Mouse (Mus musculus): ENCODE results near the gene Gpc6. TPM values are rescaled to one million over a fixed set of nuclear protein-coding genes. Genes with fewer than 3 reads are reported as not detected.
A peak's percentile ranks its signal among the peaks of the same experiment; 100 is the strongest.

Gene Gpc6
- polyA plus RNA-seq, 1 experiment from 2014 or later: 66.2 TPM

DNA sequence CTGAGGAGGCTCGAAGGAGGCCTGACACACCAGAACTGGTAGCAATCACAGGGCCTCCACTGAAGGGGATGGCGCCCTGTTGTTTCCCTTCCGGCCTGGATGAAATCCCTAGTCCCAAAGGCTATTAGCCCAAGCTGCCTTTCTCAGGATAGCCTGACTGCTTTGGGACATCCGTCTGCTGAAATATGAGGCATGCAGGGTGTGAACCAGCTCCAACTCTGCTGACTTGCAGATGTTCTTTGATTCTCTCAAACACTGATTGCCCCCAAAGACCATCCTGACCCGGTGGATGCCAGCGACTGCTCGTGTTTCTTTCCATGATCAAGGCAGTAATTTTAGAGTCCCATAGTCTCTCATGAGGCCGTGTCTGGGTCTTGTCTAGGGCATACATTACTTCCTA lies 991.5 kb downstream of the Gpc6 start:
- peaks cover 7% of the 10 kb centered on the region for H3K4me1 ChIP-seq
- ATAC-seq (replicated peaks; ENCODE audit: low FRiP score): no peak
- H3K36me3 ChIP-seq: no peaks in the 10 kb centered on the region
- H3K27me3 ChIP-seq: no peaks in the 10 kb centered on the region
- no peak overlapping the region for H3K4me3 ChIP-seq (replicated peaks)
- no peak overlapping the region for H3K4me2 ChIP-seq
- no peak overlapping the region for H3K9ac ChIP-seq
- H3K9me3 ChIP-seq (replicated peaks): no peaks in the 10 kb centered on the region
- H3K27ac ChIP-seq: no peak overlapping the region
- 53% methylated on average over 8 of the region's 8 CpGs for WGBS

DNA sequence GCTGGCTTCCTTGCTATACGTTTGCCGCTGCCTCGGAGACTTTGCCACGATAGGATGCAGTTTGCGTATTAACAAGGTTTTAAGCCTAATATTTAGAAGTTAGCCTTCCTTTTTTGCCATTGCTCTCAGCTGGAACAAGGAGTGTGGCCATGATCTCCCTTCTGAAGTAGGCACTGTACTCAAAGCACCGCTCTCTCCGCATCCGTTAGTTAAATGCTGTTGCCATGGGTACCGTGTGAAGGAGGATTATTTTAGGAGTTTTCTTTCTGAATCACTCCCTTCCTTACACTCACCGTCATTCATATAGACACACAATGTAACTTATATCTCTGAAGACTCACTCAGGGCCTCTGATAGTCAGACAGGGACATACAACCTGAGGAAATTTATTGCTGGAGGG lies 993.6 kb downstream of the Gpc6 start:
- Histone ChIP-seq H3K36me3 (no peaks in the 10 kb centered on the region), H3K4me1 (peaks cover 7% of the 10 kb centered on the region), H3K27ac (no peak overlapping the region), H3K9me3 (replicated peaks) (no peaks in the 10 kb centered on the region), H3K4me2 (no peak overlapping the region), H3K9ac (no peak overlapping the region), H3K27me3 (no peaks in the 10 kb centered on the region), H3K4me3 (replicated peaks) (no peak overlapping the region)
- ATAC-seq (replicated peaks; ENCODE audit: low FRiP score): no peak
- WGBS: 86% methylated on average over 10 of the region's 10 CpGs

DNA sequence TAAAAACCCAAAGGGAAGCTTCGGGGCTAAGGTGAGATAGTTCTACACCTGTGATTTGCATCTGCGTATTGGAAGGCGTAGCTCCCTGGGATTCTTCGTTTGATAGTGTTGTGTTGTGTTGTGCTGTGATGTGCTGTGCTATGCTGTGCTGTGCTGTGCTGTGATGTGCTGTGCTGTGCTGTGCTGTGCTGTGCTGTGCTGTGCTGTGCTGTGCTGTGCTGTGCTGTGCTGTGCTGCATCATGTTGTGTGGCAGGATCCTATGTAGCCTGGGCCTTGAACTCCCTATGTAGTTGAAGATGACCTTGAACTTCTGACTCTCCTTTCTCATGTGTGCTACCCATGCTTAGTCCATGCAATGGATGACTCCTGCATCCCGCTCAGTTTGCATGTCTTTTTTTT lies 994.5 kb downstream of the Gpc6 start:
- Histone ChIP-seq H3K4me1 (peaks cover 7% of the 10 kb centered on the region), H3K9ac (no peak overlapping the region), H3K9me3 (replicated peaks) (no peaks in the 10 kb centered on the region), H3K4me3 (replicated peaks) (no peak overlapping the region), H3K4me2 (no peak overlapping the region), H3K27ac (no peak overlapping the region), H3K27me3 (no peaks in the 10 kb centered on the region), H3K36me3 (no peaks in the 10 kb centered on the region)
- 95% methylated on average over 5 of the region's 5 CpGs for WGBS
- ATAC-seq (replicated peaks; ENCODE audit: low FRiP score): no peak

DNA sequence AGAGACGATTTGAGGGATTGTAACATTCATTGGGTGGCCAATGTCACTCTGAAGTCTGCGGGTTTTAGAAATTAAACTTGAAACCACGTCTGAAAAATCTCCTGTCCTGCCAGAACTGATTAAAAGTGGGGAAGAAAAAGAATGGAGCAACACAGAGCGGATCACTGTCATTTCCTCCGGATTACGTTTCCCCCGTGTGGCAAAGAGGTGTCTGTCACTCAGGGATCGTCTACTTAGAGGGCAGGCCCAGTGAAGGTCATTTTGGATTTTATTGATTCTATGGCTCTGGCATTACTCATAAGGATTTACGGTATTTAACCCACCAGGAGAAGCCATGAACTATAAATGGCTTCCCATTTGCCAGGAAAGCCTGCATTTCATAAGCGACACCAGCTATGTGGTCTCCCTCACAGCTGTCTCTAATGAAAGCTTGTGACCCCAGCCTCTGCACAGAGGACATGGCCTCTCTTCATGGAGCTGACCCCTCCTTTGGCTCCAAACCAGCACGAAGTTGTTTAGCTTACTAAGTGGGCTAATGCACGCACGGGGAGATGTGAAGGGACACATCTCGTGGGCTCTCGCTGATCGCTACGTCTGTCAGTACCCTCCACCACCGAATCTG lies 996.4 kb downstream of the Gpc6 start:
- Histone ChIP-seq H3K9me3 (replicated peaks) (no peaks in the 10 kb centered on the region), H3K4me2 (peak overlapping the region; percentile 17; the same call in 1 of the 2 replicates), H3K36me3 (no peaks in the 10 kb centered on the region), H3K4me3 (replicated peaks) (no peak overlapping the region), H3K27ac (no peak overlapping the region), H3K4me1 (peaks cover 7% of the 10 kb centered on the region), H3K27me3 (no peaks in the 10 kb centered on the region), H3K9ac (no peak overlapping the region)
- 46% methylated on average over 18 of the region's 18 CpGs for WGBS
- 0 out of 2 replicates have a peak, but pooled peaks have one; percentile 25 for ATAC-seq (replicated peaks; ENCODE audit: low FRiP score)

DNA sequence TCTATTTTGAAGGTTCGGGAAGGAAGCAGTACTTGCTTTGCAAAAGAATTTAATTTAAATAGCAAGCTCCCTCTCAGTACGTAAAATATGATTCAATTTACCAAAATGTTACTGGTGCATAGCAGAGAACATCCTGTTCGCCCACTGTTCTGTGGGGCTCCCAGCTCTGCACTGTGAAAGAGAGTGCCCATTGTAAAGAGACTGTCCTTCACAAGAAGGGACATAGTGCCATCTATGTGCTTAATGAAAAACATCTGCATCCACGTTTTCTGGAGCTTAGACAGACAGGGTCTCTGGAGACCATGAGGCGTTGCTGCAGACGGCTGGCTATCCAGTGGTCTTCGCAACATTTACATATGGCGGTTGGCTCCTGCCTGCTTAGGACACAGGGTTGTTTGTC lies 998.6 kb downstream of the Gpc6 start:
- Histone ChIP-seq H3K9ac (no peak overlapping the region), H3K36me3 (no peaks in the 10 kb centered on the region), H3K9me3 (replicated peaks) (no peaks in the 10 kb centered on the region), H3K4me3 (replicated peaks) (no peak overlapping the region), H3K4me2 (no peak overlapping the region), H3K27me3 (no peaks in the 10 kb centered on the region), H3K27ac (no peak overlapping the region), H3K4me1 (peaks cover 10% of the 10 kb centered on the region)
- no peak for ATAC-seq (replicated peaks; ENCODE audit: low FRiP score)
- WGBS: 76% methylated on average over 8 of the region's 8 CpGs

DNA sequence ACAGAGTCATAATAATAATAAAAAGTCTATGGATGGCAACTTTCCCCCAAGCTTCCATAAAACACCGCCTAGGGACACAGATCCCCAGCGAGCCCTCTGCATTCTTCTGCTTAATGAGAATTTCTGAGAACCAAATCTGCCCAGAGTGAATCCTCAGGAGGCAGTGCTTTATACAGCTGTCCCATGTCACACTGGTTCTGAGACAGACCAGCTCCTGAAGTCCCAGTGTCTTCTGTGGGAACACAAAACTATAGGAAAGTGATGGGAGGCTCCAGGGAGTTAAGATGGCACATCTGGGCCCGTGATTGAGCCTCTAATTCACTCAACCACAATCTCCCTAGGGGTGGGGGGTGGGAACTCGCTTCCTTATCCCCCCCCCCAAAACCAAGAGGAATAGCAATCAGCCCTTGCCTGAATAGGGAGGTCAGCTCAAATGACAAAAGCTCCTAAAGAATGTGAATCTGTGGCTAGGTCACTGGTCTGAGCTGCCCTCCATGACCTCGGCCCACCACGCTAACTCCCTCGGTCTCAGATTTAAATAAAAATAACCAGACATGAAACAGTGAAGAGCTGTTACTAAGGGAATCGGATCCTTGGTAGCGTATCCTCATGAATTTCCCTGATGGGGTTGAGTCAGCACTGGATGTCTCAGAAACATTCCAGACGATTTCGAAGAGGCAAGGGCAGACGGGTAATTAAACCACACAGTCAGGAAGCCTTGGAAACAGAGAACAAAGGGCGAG lies 1005.2 kb downstream of the Gpc6 start:
- H3K27me3 ChIP-seq: no peaks in the 10 kb centered on the region
- peak overlapping the region; percentile 93 for H3K27ac ChIP-seq
- no peaks in the 10 kb centered on the region for H3K36me3 ChIP-seq
- H3K9ac ChIP-seq: no peak overlapping the region
- H3K4me2 ChIP-seq: peak overlapping the region; percentile 46
- ATAC-seq (replicated peaks; ENCODE audit: low FRiP score): peak; percentile 83
- H3K4me1 ChIP-seq: peaks cover 26% of the 10 kb centered on the region
- WGBS: 12% methylated on average over 13 of the region's 13 CpGs
- no peaks in the 10 kb centered on the region for H3K9me3 ChIP-seq (replicated peaks)
- H3K4me3 ChIP-seq (replicated peaks): no peak overlapping the region

DNA sequence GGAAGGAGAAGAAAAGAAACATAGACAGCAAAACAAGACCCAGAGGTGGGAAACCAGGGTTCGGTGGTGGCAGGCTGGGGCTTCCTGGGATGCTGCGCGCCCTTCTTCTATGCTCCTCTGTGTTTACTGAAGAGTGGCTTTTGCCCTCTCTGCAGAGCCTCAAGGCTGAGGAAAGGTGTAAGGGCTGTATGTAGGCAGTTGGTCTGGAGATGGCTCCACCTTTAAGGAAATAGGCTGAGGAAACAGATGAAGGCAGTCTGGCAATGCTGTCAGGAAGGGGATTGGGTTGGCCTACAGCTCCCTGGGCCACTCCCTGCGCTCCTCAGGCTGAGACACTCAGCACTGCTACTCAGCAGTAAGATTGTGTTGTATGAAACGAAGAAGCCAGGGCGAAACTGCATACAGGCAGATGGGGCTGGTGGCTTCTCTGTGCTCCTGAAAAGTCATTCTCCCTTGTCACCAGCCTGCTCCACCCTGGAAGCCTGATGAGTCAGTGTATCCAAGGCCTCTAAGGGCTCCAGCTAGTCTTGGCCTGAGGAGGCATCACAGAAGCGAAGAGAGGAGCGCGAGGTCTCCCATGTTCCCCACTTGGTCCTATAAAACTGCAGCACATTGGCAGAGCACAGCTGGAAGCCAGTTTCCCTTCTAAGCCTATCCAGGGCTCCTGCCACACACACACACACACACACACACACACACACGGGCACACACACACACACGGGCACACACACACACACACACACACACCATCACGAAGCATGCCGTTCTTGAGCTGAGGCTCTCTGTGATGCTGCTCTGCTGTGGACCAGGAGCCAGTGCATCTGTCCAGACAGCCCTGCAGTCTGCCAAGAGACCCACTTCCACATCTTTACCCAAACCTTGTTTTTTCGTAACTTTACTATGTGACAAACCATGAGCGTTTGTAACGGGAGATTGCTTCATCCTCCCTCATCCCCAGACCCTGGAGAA lies 1006.0 kb downstream of the Gpc6 start:
- Histone ChIP-seq H3K36me3 (no peaks in the 10 kb centered on the region), H3K4me1 (peaks cover 26% of the 10 kb centered on the region), H3K9me3 (replicated peaks) (no peaks in the 10 kb centered on the region), H3K4me3 (replicated peaks) (no peak overlapping the region), H3K27me3 (no peaks in the 10 kb centered on the region), H3K27ac (peak overlapping the region; percentile 93), H3K9ac (no peak overlapping the region), H3K4me2 (peak overlapping the region; percentile 46)
- WGBS: 60% methylated on average over 16 of the region's 16 CpGs
- ATAC-seq (replicated peaks; ENCODE audit: low FRiP score): peak; percentile 57

DNA sequence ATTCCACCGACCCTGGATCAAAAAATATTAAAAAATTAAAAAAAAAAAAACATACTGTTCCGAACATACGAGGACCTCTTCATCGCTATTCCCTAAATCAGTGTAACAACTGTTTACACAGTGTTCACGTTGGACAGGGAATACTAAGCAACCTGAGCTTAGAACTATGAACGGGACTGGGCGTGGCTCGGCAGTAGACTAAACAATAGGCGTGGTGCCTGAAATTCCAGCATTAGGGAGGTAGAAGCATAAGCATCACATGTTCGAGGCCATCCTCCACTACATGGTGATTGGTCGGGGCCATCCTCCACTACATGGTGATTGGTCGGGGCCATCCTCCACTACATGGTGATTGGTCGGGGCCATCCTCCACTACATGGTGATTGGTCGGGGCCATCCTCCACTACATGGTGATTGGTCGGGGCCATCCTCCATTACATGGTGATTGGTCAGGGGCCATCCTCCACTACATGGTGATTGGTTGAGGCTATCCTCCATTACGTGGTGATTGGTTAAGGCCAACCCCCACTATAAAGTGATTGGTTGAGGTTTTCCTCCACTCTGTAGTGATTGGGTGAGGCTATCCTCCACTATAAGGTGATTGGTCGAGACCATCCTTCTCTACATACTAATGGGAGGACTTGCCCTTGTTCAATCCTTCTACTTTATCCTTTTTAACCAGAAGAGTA lies 1007.2 kb downstream of the Gpc6 start:
- Histone ChIP-seq H3K27ac (no peak overlapping the region), H3K4me3 (replicated peaks) (no peak overlapping the region), H3K4me1 (peaks cover 23% of the 10 kb centered on the region), H3K36me3 (no peaks in the 10 kb centered on the region), H3K9me3 (replicated peaks) (no peaks in the 10 kb centered on the region), H3K9ac (no peak overlapping the region), H3K4me2 (no peak overlapping the region), H3K27me3 (no peaks in the 10 kb centered on the region)
- ATAC-seq (replicated peaks; ENCODE audit: low FRiP score): no peak
- WGBS: 94% methylated on average over 17 of the region's 17 CpGs

DNA sequence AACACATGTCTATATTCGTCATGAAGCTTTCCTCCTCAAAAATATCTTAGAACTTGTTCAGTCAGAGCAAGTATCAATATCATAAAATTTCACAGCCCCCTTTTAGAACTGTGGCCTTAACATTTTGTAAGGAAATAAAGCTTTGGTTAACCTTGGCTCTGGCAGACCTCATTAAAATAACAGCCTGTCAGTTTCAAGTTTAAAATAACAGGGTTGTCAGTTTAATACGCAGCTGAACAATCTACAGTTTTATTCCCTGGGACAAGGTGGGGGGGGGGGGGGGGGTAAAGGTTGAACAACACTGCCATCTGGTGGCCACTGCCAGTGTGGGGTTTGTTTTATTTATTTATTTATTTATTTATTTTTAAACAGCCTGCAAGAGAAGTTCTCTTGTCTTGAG lies 1013.4 kb downstream of the Gpc6 start:
- 11% methylated on average over 2 of the region's 2 CpGs for WGBS
- H3K4me3 ChIP-seq (replicated peaks): no peak overlapping the region
- H3K27me3 ChIP-seq: no peaks in the 10 kb centered on the region
- no peak overlapping the region for H3K4me2 ChIP-seq
- ATAC-seq (replicated peaks; ENCODE audit: low FRiP score): 0 out of 2 replicates have a peak, but pooled peaks have one; percentile 15
- no peak overlapping the region for H3K9ac ChIP-seq
- H3K27ac ChIP-seq: no peak overlapping the region
- 0 out of 2 replicates have a peak, but pooled peaks cover 3% of the 10 kb centered on the region for H3K4me1 ChIP-seq
- H3K9me3 ChIP-seq (replicated peaks): no peaks in the 10 kb centered on the region
- H3K36me3 ChIP-seq: no peaks in the 10 kb centered on the region

DNA sequence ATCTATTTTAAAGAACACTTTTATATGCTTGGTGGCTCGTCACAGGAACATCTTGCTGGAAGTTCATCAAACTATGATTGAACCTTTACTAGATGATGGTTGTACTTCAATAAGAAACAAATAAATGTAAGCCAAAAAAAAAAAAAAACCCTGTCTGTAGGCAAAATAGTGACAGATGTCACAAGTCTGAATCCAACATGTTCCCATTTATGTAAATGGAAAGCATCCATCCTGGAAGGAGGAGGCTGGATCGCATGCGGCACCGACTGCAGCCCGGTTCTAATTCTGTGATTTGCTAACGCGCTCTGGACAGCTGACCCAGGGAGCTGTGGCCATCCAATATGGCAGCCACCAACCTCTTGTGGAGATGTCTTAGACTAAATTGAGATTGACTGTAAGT lies 1014.4 kb downstream of the Gpc6 start:
- 0 out of 2 replicates have a peak, but pooled peaks cover 3% of the 10 kb centered on the region for H3K4me1 ChIP-seq
- no peaks in the 10 kb centered on the region for H3K27me3 ChIP-seq
- no peak overlapping the region for H3K4me2 ChIP-seq
- no peak overlapping the region for H3K9ac ChIP-seq
- H3K36me3 ChIP-seq: no peaks in the 10 kb centered on the region
- no peak overlapping the region for H3K4me3 ChIP-seq (replicated peaks)
- no peaks in the 10 kb centered on the region for H3K9me3 ChIP-seq (replicated peaks)
- ATAC-seq (replicated peaks; ENCODE audit: low FRiP score): no peak
- WGBS: 95% methylated on average over 7 of the region's 7 CpGs
- no peak overlapping the region for H3K27ac ChIP-seq

DNA sequence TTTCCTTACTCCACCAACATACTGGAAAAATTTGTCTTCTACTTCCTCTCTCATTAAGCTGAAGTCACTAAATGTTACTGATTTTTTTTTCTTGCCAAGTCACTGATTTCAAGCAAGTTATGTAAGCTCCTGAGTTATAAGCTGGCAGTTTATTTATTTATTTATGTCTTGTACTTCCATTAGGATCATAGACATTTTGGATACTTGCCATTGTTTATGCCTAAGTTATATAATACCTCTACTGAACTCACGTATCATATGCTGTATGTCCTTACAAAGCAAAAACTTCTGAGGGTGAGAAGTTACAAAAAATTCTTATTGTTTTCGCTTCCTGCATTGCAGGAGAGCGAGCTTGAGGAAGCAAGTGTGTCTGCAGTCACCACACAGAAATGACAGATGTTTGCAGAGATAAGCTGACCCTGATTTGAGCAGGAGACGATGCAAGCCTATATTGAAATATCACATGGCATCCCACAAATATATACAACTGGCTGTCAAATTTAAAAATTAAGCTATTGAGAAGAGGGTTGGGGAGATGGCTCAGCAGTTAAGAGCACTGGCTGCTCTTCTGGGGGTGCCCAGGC lies 1020.9 kb downstream of the Gpc6 start:
- Histone ChIP-seq H3K9me3 (replicated peaks) (no peaks in the 10 kb centered on the region), H3K4me1 (0 out of 2 replicates have a peak, but pooled peaks cover 3% of the 10 kb centered on the region), H3K27ac (no peak overlapping the region), H3K9ac (no peak overlapping the region), H3K4me3 (replicated peaks) (no peak overlapping the region), H3K27me3 (no peaks in the 10 kb centered on the region), H3K36me3 (no peaks in the 10 kb centered on the region), H3K4me2 (no peak overlapping the region)
- no peak for ATAC-seq (replicated peaks; ENCODE audit: low FRiP score)
- WGBS: 78% methylated on average over 4 of the region's 4 CpGs
